Mouse (Mus musculus): ENCODE measurements around the gene Armc2. TPM values are rescaled to one million over a fixed set of nuclear protein-coding genes. Genes with fewer than 3 reads are reported as not detected.

Gene Armc2
- polyA plus RNA-seq, 1 experiment, result 15.9 TPM

DNA sequence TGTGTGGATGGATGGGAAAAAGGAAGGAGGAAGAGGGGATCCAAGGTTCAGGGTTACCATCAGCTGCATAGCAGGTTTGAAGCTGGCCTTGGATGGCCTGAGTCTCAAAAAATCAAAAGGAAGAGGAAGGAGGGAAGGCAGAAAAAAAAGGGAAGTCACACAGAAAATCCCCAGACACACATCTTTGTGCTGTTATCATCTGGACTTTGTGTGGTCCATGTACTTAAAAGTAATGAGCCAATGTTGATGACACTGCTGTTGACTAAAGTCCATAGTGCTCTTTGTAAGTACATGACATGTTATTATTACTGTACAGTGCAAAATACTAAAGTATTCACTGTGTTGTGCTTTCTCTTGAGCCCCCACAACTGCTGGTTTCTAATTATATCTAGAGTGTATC, 121.8 kb downstream of the Armc2 start:
- no peak for TF ChIP-seq CTCF (IDR thresholded peaks at IDR 0.05; ENCODE audit: control insufficient read depth, insufficient read depth, insufficient replicate concordance, low read depth, low read length)
- TF ChIP-seq POLR2A (IDR thresholded peaks at IDR 0.05; ENCODE audit: control insufficient read depth, low read depth, low read length), result no peak
- Histone ChIP-seq H3K36me3 (ENCODE audit: control insufficient read depth, insufficient read depth, low read length) (no peaks in the 10 kb centered on the region), H3K4me1 (ENCODE audit: control insufficient read depth, insufficient read depth, low read length) (no peaks in the 10 kb centered on the region), H3K4me3 (ENCODE audit: control insufficient read depth, low read depth, low read length) (no peak overlapping the region), H3K27ac (ENCODE audit: control insufficient read depth, insufficient read depth, low read depth, low read length) (no peak overlapping the region), H3K27me3 (ENCODE audit: control insufficient read depth, insufficient read depth, low read length) (no peaks in the 10 kb centered on the region)

DNA sequence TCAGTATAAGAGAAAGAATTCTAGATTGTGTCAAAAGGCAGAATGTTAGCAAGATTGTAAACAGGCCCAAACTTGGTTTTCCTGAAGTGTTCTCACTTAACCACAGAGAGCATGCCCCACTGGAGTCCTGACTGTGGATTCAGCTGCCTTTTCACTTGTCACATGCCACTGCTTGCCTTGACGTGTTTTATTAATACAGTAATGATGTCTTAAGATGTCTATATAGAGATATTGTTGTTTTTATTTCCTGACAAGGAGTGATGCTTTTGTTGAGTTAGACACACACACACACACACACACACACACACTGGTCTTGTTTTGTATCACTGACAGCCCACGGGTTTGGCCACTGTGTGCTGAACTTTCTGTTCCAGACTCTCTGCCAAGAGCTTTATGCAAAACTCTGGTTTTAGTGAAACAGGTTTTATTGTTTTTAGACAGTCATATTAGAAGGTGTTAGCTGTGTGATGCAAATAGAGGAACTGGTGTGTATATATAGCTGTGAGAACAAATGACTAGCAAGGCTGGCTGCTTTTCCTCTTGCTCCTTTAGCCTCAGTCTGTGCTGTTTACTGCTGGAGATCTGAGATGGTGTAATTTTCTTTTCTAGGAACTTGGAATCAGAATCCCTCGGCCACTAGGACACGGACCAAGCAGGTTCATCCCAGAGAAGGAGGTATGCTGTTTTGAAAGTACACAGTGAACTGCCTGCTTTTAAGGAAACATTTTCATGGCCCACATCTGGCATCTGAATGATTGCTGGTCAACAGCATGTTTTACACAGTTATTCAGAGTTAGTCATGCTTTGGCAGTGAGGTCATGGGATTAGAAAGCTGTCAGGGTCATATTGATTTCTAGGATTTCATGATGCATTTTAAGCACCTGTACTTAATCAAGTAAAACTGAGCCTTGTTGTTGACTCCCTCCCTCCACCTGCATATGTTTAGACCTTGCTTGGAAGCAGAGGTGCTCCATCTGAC, 124.5 kb downstream of the Armc2 start:
- Histone ChIP-seq H3K36me3 (ENCODE audit: control insufficient read depth, insufficient read depth, low read length) (no peaks in the 10 kb centered on the region), H3K27me3 (ENCODE audit: control insufficient read depth, insufficient read depth, low read length) (no peaks in the 10 kb centered on the region), H3K4me3 (ENCODE audit: control insufficient read depth, low read depth, low read length) (no peak overlapping the region), H3K27ac (ENCODE audit: control insufficient read depth, insufficient read depth, low read depth, low read length) (peak overlapping the region; percentile 66), H3K4me1 (ENCODE audit: control insufficient read depth, insufficient read depth, low read length) (no peaks in the 10 kb centered on the region)
- no peak for TF ChIP-seq CTCF (IDR thresholded peaks at IDR 0.05; ENCODE audit: control insufficient read depth, insufficient read depth, insufficient replicate concordance, low read depth, low read length)
- no peak for TF ChIP-seq POLR2A (IDR thresholded peaks at IDR 0.05; ENCODE audit: control insufficient read depth, low read depth, low read length)

DNA sequence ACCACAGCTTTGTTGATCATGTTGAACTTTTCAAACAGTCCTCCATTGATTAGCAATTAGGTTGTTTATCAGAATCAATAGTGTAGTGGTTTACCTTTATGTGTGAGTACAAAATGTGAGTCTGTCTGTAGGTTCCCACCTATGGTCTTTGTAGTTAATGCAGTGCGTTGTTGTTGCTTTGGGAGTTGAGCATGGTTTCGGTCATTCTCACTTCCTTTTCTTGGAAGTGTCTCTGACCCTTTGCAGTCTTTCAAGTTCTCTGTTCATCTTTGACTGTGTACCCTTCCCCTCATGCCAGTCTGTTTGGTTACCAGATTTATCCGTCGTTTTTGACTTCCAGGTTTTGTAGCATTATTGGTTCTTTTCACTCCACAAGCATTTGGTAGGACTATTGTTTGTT, 126.9 kb downstream of the Armc2 start:
- H3K4me1 ChIP-seq (ENCODE audit: control insufficient read depth, insufficient read depth, low read length), result peaks cover 5% of the 10 kb centered on the region
- no peak overlapping the region for H3K4me3 ChIP-seq (ENCODE audit: control insufficient read depth, low read depth, low read length)
- H3K36me3 ChIP-seq (ENCODE audit: control insufficient read depth, insufficient read depth, low read length), result no peaks in the 10 kb centered on the region
- H3K27ac ChIP-seq (ENCODE audit: control insufficient read depth, insufficient read depth, low read depth, low read length), result no peak overlapping the region
- no peaks in the 10 kb centered on the region for H3K27me3 ChIP-seq (ENCODE audit: control insufficient read depth, insufficient read depth, low read length)
- TF ChIP-seq CTCF (IDR thresholded peaks at IDR 0.05; ENCODE audit: control insufficient read depth, insufficient read depth, insufficient replicate concordance, low read depth, low read length) (no peak), POLR2A (IDR thresholded peaks at IDR 0.05; ENCODE audit: control insufficient read depth, low read depth, low read length) (no peak)

DNA sequence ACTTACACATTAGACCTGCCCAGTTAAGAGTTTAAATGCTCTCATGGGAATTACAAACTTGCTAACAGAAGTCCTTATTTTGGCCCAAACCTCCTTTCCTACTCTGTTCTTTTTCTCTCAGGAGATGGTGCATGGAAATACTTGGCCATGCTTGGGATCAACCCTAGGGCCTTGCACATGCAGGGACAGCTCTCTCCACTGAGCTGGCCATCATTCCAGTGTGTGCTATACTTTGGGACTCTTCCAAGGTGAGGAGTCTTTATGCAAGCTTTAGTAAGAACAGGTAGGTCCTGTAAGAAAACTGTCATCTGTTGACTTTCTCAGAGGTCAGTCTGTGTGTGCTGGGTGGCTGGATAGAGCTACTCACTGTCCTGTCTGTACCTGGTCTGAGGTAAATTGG, 127.7 kb downstream of the Armc2 start:
- TF ChIP-seq POLR2A (IDR thresholded peaks at IDR 0.05; ENCODE audit: control insufficient read depth, low read depth, low read length) (no peak), CTCF (IDR thresholded peaks at IDR 0.05; ENCODE audit: control insufficient read depth, insufficient read depth, insufficient replicate concordance, low read depth, low read length) (no peak)
- Histone ChIP-seq H3K36me3 (ENCODE audit: control insufficient read depth, insufficient read depth, low read length) (no peaks in the 10 kb centered on the region), H3K27me3 (ENCODE audit: control insufficient read depth, insufficient read depth, low read length) (no peaks in the 10 kb centered on the region), H3K4me1 (ENCODE audit: control insufficient read depth, insufficient read depth, low read length) (peaks cover 5% of the 10 kb centered on the region), H3K4me3 (ENCODE audit: control insufficient read depth, low read depth, low read length) (no peak overlapping the region), H3K27ac (ENCODE audit: control insufficient read depth, insufficient read depth, low read depth, low read length) (no peak overlapping the region)

DNA sequence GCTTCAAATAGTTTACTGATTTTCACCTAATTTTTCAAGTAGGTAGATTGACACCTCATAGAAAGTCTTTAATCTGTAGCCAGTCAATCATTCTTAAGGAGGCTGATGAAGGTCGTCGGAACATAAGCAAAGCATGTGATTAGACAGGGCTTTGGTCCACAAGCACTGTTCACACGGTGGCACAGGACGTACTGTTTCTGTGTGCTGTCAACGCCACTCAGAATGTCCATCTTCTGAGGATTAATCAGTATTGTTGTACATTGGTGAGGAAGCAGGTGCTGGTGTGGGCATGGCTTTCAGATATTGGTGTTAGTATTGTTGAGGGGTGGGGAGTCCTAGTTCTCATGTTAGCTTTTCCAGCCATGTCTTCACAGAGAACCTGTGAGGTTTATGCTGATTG, 128.7 kb downstream of the Armc2 start:
- no peak overlapping the region for H3K27ac ChIP-seq (ENCODE audit: control insufficient read depth, insufficient read depth, low read depth, low read length)
- peaks cover 5% of the 10 kb centered on the region for H3K4me1 ChIP-seq (ENCODE audit: control insufficient read depth, insufficient read depth, low read length)
- no peak for TF ChIP-seq CTCF (IDR thresholded peaks at IDR 0.05; ENCODE audit: control insufficient read depth, insufficient read depth, insufficient replicate concordance, low read depth, low read length)
- no peak for TF ChIP-seq POLR2A (IDR thresholded peaks at IDR 0.05; ENCODE audit: control insufficient read depth, low read depth, low read length)
- no peak overlapping the region for H3K4me3 ChIP-seq (ENCODE audit: control insufficient read depth, low read depth, low read length)
- no peaks in the 10 kb centered on the region for H3K36me3 ChIP-seq (ENCODE audit: control insufficient read depth, insufficient read depth, low read length)
- no peaks in the 10 kb centered on the region for H3K27me3 ChIP-seq (ENCODE audit: control insufficient read depth, insufficient read depth, low read length)

DNA sequence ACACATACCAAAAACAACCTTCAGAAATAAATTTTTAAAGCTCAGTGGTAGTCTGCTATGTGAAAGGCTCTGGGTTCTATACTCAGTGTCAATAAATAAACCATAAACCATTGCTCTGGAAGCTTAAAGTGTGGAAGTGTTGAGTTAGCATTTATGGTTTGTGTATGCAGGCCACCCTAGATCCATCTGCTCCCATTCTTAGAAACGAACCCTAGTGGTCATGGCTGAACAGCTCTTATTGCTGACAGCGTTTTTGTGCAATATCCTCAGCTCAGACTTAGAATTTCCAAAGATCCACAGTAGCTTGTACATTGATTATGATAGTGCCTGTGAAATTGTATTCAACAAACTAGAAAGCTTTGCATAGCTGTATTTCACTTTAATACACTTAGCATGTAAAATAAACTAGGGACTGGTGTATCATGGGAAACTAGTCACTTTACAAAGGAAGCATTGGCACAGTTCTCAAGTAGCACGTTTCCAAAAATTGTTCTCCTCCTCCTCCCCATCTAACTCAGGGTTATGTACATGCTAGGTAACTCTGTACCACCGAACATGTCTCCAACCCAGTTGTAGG, 129.8 kb downstream of the Armc2 start:
- Histone ChIP-seq H3K27ac (ENCODE audit: control insufficient read depth, insufficient read depth, low read depth, low read length) (no peak overlapping the region), H3K4me3 (ENCODE audit: control insufficient read depth, low read depth, low read length) (no peak overlapping the region), H3K36me3 (ENCODE audit: control insufficient read depth, insufficient read depth, low read length) (no peaks in the 10 kb centered on the region), H3K27me3 (ENCODE audit: control insufficient read depth, insufficient read depth, low read length) (no peaks in the 10 kb centered on the region), H3K4me1 (ENCODE audit: control insufficient read depth, insufficient read depth, low read length) (peaks cover 5% of the 10 kb centered on the region)
- TF ChIP-seq CTCF (IDR thresholded peaks at IDR 0.05; ENCODE audit: control insufficient read depth, insufficient read depth, insufficient replicate concordance, low read depth, low read length), result no peak
- TF ChIP-seq POLR2A (IDR thresholded peaks at IDR 0.05; ENCODE audit: control insufficient read depth, low read depth, low read length), result no peak

DNA sequence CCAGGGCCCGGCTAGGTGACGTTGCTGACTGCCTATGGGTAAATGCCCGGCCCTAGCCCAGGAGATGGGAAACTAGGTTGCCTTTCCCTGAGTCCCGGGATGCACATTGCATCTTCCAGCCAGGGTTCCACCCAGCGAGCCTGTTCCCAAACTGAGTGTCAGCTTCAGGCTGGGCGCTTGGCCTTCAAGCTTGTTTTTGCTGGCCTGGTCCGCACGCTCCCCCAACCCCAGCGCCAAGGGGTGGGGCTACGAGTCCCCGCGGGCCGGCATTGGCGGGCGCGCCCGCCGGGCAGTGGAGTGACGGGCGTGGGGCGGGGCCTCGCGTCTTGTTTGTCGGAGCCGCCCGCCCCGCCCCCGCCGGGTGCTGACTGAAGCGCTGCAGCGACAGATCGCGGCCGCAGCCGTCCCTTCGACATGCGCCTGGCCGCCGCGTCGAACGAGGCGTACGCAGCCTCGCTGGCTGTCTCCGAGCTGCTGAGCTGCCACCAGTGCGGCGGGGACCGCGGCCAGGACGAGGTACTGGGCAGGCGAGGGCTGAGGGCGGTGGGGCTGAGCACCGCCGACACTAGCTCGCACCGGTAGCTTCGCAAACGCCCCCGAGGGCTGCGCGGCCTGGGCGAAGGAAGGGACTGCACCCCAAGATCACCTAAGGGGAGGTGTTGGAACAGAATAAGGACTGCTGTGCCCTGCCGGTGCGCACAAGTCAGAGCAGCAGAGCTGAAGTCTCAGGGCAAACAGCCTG, 131.0 kb downstream of the Armc2 start:
- Histone ChIP-seq H3K27me3 (ENCODE audit: control insufficient read depth, insufficient read depth, low read length) (no peaks in the 10 kb centered on the region), H3K4me1 (ENCODE audit: control insufficient read depth, insufficient read depth, low read length) (peaks cover 5% of the 10 kb centered on the region), H3K36me3 (ENCODE audit: control insufficient read depth, insufficient read depth, low read length) (no peaks in the 10 kb centered on the region), H3K27ac (ENCODE audit: control insufficient read depth, insufficient read depth, low read depth, low read length) (peak overlapping the region; percentile 86), H3K4me3 (ENCODE audit: control insufficient read depth, low read depth, low read length) (peak overlapping the region; percentile 85)
- TF ChIP-seq CTCF (IDR thresholded peaks at IDR 0.05; ENCODE audit: control insufficient read depth, insufficient read depth, insufficient replicate concordance, low read depth, low read length) (0 out of 2 replicates have a peak, but pooled peaks have one; percentile 13), POLR2A (IDR thresholded peaks at IDR 0.05; ENCODE audit: control insufficient read depth, low read depth, low read length) (peak; percentile 85)
